Mouse (Mus musculus) activated CD4-positive, CD25-positive, alpha-beta regulatory T cell, adult 9 weeks (primary cell): ENCODE results near the gene Rnf31. TPM values are rescaled to one million over a fixed set of nuclear protein-coding genes. Genes with fewer than 3 reads are reported as not detected.

Experiments used
- polyA plus RNA-seq: library from polyadenylated mRNA; unstranded; fragments of 100-300 nt; shearing (Covaris generic); gene quantifications from one replicate; pipeline ENCODE4 v1.2.1, GENCODE M21; 2017

Rnf31 gene
- polyA plus RNA-seq, result 79.7 TPM

DNA sequence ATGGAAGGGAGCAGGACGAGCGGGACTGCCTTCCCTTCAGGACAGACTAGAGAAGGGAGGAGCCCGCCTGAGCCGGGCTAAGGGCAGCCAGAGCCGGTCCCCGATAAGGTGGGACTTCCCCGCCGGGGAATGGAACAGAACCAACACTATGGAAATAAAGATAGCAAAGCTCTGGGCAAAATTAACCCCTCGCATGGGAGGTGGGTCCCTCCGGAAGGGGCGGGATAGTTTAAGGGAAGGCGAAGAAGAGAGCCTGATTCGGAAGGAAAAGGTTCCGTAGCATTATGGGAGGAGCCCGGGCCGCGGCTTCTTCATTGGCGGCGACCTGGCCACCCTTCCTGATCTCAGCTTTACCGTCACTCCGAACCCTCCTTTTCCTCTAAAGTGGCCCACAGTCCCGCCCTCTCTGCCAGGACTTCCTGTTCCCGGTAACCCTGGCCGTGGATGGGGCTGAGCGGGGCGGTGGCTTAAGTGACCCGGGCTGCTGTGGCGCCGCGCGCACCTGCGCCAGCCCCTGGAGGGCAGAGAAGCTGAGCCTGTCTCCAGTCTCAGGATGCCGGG lies at the start of gene Rnf31:
Gene Rnf31, plus strand, starts transcription at position 378 of the 561 bp plus-strand sequence.

DNA sequence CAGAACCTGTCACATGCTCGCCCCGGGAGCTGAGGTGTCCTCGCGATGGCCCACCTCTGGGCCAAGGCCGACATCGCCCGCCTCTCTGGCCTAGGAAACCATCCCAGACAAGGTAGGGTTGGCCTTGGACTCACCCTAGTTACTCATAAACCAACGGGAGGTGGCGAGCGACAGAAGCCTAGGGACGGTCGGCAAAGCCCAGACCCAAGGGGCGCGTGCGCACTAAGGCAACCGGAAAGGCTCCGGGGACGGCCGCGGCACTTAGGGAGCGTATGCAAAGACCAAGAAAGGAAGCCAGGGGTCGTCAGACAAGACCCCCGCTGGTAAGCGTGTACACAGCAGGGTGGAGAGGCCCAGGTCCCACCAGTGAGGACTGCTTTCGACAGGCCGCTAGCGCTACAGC lies 31.7 kb upstream of the Rnf31 start, which contains the start of gene Dcaf11:
Gene Dcaf11, plus strand, starts transcription at position 208 of the 403 bp plus-strand sequence.

DNA sequence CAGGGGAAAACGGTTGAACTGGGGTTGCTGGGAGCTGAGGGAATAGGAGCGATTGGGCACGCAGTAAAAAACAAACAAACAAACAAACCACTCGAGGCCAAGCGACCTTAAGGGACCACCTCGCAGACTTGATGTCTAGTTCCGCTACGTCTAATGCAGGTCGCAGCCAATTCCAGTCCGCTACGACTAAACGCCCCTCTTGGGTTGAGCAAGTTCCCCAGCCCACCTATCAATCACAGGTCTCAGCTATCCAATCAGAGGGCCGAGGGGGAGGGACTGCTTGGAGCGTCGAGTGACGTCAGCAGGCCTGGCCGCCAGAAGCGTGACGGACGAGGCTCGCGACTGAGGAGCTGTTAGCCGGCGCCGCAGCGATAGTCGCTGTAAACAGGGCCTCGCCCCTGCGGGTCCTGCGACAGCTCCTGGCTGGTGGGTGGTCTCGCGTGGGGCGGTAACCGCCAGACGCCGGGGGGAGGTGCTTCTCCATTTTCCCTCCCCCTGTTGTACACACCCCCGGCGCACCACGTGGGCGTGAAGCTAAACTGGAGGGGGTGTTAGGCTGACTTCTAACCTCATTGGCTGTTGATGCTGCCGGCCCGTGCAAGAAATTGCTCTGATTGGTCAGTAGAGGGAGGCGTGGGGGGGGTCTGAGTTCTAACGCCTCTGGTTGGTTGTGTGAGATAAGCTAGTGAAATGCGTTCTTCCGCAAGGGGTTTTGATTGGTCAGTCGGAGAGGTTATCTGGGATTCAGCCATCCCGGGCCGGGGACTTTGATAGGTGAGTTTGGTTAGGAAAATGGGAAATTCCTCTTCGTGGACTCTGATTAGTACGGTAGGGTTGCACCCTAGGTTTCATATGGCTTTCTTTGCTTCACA lies 31.1 kb upstream of the Rnf31 start, which contains the start of gene A730061H03Rik:
Gene A730061H03Rik, minus strand, starts transcription at position 205 of the 872 bp plus-strand sequence.

DNA sequence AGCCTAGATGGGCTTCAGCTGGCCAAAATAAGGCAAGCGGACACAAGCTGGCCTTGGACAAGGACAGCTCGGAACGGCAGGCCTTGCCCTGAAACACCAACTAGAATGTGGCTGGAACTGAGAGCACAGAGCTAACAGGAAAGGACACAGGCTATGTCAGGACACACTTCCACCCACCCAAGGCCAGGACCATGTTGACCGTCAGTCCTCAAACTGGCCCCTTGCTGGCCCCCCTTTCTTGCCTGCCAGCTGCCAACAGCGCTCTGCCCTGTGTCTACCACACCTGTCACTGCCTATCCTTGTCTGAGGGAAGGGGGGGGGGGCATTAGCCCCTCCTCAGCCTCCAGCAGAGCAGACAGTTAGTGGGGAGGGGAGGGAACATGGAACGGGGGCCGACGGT lies 16.2 kb upstream of the Rnf31 start, which contains the start of gene Fitm1:
Gene Fitm1, plus strand, starts transcription at position 316 of the 400 bp plus-strand sequence.

DNA sequence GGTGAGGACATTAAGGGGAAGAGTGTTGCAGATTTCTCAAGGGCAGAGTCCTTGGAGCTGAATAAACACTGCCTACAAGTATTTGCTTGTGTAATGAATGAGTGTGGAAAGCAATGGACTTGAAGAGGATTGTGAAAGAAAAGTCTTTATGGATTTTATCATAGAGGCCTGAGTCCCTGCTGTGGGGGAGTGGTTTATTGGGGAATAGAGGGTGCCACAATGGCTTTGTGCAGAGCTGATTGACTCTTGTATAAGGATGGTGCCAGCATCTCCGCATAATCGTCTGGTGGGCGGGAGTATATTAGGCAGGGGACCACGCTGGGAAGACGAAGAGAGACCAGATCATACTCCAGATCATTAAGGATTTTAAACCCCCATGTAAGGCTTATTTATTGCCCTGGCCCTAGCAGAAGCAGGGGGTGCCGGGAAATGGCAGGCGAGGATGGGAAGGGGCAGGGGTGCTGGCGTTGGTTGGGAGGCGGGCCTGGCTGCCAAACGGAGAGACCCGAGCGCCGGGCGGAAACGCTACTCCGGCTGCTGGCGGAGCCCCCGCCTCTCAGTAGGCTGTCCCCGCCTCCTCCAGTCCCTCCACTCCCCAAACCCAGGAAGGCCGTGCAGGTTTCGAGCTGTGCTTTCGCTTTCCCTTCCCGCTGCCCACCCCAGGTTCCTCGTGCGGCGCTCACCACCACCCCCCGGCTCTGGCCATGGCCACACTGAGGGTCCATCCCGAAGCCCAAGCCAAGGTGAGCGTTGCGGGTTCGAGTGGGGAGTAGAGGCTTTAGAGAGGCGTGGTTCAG lies 13.4 kb upstream of the Rnf31 start, which contains the start of gene Psme1:
Gene Psme1, plus strand, starts transcription at position 253 of the 797 bp plus-strand sequence.

DNA sequence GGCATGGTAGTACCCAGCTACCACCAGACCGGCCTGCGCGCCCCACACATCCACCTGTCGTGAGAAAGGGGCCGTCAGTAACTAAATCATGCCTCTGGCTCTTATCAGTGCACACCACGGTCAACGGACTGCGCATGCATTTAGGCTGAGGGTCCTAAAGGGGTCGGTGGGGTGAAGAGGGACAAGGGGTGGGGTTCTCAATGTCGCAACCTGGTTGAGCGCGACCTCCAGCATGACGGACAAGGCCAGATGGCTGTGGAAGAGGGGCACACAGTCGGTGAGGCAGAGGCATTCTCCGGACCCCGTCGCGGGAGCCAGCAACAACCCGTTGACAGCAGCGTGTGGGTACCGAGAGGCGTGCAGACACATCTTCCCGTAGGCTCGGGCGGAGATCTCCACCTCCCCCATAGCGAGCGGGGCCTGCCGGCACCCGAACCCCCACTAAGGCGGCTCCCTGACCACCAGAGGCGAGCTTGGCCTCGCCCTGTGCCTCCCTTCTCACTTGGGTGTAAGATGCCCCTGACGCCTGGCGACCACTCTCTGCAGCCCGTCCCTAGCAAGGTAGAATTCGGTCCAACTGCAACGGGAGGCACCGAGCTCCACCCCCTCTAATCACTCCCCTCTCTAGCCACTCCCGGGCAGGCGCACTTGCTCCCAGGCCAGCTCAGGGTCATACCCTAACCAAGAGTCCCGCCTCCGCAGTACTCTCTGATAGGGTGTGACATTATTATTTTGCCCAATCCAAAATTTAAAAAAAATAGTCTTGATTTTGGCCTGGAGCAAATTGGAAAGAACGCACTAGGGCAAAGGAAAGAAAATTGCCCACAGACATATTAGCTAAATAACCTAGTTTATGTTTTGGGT lies 6.6 kb upstream of the Rnf31 start, which contains the start of gene Emc9:
Gene Emc9, minus strand, starts transcription at position 601 of the 864 bp plus-strand sequence.

DNA sequence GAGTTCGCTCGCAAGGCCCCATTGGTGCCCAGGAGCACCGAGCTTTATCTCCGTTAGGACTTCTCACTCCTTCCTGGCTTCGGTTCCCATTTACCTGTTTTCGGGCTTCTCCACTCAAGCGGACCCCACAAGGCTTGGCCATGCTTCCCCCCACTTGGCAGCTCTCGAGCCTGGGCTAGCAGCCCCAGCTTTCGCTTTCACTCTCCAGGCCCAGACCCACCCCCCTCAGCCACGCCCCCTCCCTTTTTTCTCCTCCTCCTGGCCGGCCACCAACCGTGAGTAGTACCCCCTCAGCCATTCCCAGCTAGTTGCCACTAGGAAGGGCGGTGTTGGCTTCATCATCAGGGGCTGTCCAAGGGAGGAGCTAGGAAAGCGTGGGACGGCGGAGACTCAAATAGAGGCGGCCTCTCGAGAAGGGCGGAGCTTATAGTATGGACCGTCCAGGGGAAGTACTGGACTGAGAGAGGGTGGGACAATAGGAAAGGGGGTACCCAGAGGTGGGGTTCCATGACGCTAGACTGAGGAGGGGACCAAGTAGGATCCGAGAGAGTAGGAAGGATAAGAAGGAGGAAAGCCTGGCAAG lies 669 bp upstream of the Rnf31 start, which contains the start of gene Psme2:
Gene Psme2, minus strand, starts transcription at position 366 of the 583 bp plus-strand sequence.

DNA sequence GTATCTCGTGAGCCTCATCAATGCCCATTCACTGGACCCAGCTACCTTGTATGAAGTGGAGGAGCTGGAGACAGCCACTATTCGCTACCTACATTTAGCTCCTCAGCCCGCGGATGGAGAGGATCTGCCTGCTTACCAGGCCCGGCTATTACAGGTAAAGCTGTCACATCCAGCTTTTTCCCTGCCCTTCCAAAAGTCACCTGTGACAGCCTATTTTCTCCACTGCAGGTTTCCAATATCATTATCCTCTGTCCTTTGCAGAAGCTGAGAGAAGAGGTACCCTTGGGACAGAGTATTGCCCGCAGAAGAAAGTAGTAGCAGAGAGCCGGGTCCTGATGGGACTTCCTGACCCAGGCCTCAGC lies 11.7 kb downstream of the Rnf31 start, which contains the start of gene Irf9:
Gene Irf9, plus strand, starts transcription at position 301 of the 362 bp plus-strand sequence.

DNA sequence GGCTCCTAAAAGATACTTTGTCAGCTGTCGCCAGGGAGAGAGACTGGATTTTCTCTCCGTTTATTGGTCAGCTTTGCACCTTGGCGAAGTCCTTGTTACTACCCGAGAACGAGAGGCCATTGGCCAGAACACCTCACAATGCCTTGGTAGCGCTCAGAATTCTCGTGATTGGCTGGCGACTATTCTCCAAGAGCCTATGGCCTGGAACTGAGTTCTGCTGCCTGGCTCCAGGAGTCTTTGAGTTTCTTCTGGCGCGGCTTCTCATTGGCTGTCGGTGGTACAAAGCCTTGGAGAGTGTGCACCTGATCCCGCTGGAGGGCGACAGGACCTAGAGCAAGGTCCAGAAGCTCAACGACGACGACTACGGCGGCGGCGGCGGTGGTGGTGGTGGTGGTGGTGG lies 26.3 kb downstream of the Rnf31 start, which contains the start of gene Rec8:
Gene Rec8, plus strand, starts transcription at position 216 of the 400 bp plus-strand sequence.

DNA sequence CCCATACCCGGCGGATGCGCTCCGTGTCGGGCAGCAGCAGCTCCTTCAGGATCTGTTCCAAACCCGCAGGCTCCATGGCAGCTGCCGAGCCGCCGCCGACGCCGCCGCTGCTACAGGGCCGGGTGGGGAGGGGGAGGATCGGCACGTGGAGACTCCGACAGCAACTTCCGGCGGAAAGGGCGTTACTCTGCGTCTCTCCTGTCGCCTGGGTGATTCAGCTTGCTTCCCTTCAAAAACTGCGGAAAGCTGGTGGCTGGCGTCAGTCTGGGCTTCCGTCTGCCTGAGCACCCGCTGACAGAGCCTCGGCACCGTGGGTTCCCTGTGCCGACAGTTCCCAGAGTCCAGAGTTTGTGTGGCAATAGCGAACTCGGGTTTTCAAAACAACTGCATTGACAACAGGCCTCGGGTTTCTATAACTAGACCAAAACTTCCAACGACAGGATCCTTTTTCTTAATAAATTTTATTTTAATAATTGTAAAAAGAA lies 44.1 kb downstream of the Rnf31 start, which contains the start of gene Ipo4:
Gene Ipo4, minus strand, starts transcription at position 435 of the 485 bp plus-strand sequence.

DNA sequence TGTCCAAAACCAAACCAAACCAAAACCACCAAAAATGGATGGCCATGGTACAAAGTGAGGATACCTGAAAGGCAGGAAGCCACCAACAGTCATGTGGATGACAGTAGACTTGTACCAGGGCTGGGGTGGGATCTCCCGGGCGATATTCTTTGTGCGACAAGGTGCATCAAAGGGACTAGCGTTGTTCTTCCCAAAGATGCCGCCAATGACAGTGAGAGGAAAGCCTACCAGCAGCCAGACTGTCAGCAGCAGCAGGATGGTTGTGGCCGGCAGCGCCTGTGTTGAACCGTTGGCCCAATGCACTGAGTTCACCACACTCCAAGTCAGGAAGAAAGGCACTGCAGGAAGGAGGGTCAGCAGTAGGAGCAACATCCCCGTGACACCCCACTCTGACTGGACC lies 46.3 kb downstream of the Rnf31 start, which contains the start of gene Gm49378:
Gene Gm49378, minus strand, starts transcription at position 101 of the 400 bp plus-strand sequence.

DNA sequence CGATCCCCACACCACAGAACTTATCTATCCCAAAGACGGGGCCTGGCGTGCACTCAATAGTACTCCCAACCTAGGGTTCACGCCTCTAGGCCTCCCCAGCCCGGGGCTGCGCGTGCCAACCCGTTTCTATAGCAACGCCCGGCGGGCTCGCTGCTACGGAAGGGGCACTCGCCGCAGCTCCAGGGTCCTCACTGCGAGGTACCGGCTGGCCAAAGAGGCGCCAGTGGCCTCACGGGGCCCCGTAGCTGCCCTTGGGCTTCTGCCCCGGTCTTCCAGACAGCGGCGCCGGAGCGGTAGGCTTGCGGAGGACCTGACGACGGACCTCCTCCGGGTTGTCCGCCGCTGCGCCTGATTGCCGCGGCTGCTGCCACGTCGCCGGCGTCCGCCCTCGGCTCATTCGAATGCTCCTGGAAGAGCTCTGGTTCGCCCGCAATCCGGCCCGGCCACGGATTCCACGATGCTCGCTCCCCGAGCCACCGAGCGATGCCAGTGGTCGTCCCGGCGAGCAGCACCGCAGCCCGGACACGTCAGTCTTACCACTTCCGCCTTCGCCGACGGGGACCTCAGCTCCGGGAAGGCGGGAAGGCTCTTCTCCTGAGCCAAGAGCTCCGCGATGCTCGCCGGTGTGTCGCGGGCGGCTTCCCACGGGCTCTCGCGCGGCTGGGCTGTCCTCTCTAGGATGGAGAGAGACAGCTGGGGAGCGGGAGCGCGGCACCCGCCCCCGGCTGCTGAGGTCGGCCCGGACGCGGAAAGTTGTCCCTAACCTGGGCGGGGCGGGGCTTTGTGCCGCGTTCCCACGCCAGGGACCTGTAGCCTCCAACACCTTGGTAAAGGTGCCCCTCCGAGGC lies 51.8 kb downstream of the Rnf31 start, which contains the start of gene Tm9sf1:
Gene Tm9sf1, minus strand, starts transcription at position 747 of the 848 bp plus-strand sequence.

DNA sequence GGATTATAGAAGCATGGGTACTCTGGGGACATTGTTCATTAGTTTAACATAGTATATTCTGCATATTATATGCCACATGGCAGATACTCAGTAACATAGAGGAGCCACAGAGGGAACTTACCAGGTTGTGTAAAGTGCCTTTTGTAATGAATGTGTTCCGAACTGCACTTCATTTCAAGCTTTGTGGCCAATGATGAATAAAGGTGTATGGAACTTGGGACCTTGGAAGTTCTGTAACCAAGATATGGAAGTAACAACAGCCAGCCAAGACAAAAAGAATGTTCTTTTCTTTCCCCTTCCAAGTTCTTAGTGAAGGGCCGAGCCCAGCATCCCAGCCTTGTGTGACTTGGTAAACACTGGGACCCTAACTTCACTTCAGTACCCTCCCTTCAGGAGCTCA lies 58.4 kb downstream of the Rnf31 start, which contains the start of gene Tssk4:
Gene Tssk4, plus strand, starts transcription at position 301 of the 400 bp plus-strand sequence.

Other genes with a start within 250 kb of the Rnf31 start
- 39.7 TPM for gene Dhrs4, start 113.0 kb upstream of the Rnf31 start, polyA plus RNA-seq
- not detected for gene Carmil3, start 101.1 kb upstream of the Rnf31 start, polyA plus RNA-seq
- gene Cpne6, start 81.3 kb upstream of the Rnf31 start, polyA plus RNA-seq, result not detected
- gene Nrl, start 66.7 kb upstream of the Rnf31 start, polyA plus RNA-seq, result 0.07 TPM
- gene Pck2, start 51.4 kb upstream of the Rnf31 start, polyA plus RNA-seq, result 46.5 TPM
- 159 TPM for gene Dcaf11, start 31.7 kb upstream of the Rnf31 start, polyA plus RNA-seq
- 4.7 TPM for gene A730061H03Rik, start 31.3 kb upstream of the Rnf31 start, polyA plus RNA-seq
- gene Fitm1, start 16.1 kb upstream of the Rnf31 start, polyA plus RNA-seq, result not detected
- gene Psme1, start 13.6 kb upstream of the Rnf31 start, polyA plus RNA-seq, result 1,178 TPM
- gene Emc9, start 6.4 kb upstream of the Rnf31 start, polyA plus RNA-seq, result 32.1 TPM
- gene Psme2, start 595 bp upstream of the Rnf31 start, polyA plus RNA-seq, result 1,001 TPM
- 209 TPM for gene Irf9, start 11.9 kb downstream of the Rnf31 start, polyA plus RNA-seq
- 10.1 TPM for gene Rec8, start 26.3 kb downstream of the Rnf31 start, polyA plus RNA-seq
- 74.4 TPM for gene Ipo4, start 44.2 kb downstream of the Rnf31 start, polyA plus RNA-seq
- 2.5 TPM for gene Gm49378, start 46.2 kb downstream of the Rnf31 start, polyA plus RNA-seq
- 95.5 TPM for gene Tm9sf1, start 52.1 kb downstream of the Rnf31 start, polyA plus RNA-seq
- gene Tssk4, start 58.5 kb downstream of the Rnf31 start, polyA plus RNA-seq, result 1.4 TPM
- gene Mdp1, start 68.8 kb downstream of the Rnf31 start, polyA plus RNA-seq, result 120 TPM
- gene Gmpr2, start 80.2 kb downstream of the Rnf31 start, polyA plus RNA-seq, result 49.3 TPM
- gene Nedd8, start 80.4 kb downstream of the Rnf31 start, polyA plus RNA-seq, result 452 TPM
- 62.3 TPM for gene Tinf2, start 90.1 kb downstream of the Rnf31 start, polyA plus RNA-seq
- gene Tgm1, start 122.2 kb downstream of the Rnf31 start, polyA plus RNA-seq, result 0.39 TPM
- gene Rabggta, start 130.6 kb downstream of the Rnf31 start, polyA plus RNA-seq, result 71.3 TPM
- 56.9 TPM for gene Dhrs1, start 154.0 kb downstream of the Rnf31 start, polyA plus RNA-seq
- gene Nop9, start 154.0 kb downstream of the Rnf31 start, polyA plus RNA-seq, result 15.6 TPM
- gene Cideb, start 166.8 kb downstream of the Rnf31 start, polyA plus RNA-seq, result not detected
- not detected for gene Ltb4r2, start 169.7 kb downstream of the Rnf31 start, polyA plus RNA-seq
- 3.1 TPM for gene Ltb4r1, start 174.3 kb downstream of the Rnf31 start, polyA plus RNA-seq
- 0.11 TPM for gene Adcy4, start 192.4 kb downstream of the Rnf31 start, polyA plus RNA-seq
- gene Ripk3, start 197.2 kb downstream of the Rnf31 start, polyA plus RNA-seq, result 81.9 TPM
- gene Nfatc4, start 231.4 kb downstream of the Rnf31 start, polyA plus RNA-seq, result not detected